16 mouse cellular contexts compared by ENCODE assay signal in genomic region chr4:148273229-148273628, GRCm38 (mm10). TPM values are rescaled to one million over a fixed set of nuclear protein-coding genes. Genes with fewer than 3 reads are reported as not detected.
A peak's percentile ranks its signal among the peaks of the same experiment; 100 is the strongest.
ATAC-seq lines count a peak whose summit lies in the region.
"Had no signal": no experiment of that assay in that cellular context is flagged by ENCODE, and none has a peak within 500 bp of the region (broad histone marks: within the 10 kb centered on the region; RNA-seq: fewer than 3 reads in every experiment).

No protein-coding gene starts in this region.

- no peak overlapping the region for H3K4me3 ChIP-seq in forebrain, embryonic 13.5 days
- H3K4me3 ChIP-seq in forebrain, embryonic 15.5 days = no peak overlapping the region
- no peak overlapping the region for H3K4me3 ChIP-seq in hindbrain, embryonic 16.5 days (ENCODE audit: low read length)
- no peak overlapping the region for H3K4me3 ChIP-seq in hindbrain, embryonic 12.5 days
- H3K4me3 ChIP-seq in midbrain, embryonic 13.5 days (replicated peaks) = no peak overlapping the region
- no peak overlapping the region for H3K4me3 ChIP-seq in neural tube, embryonic 13.5 days
- H3K4me3 ChIP-seq: embryonic facial prominence, embryonic 12.5 days; hindbrain, embryonic 10.5 days; limb, embryonic 10.5 days; limb, embryonic 15.5 days; liver, embryonic 13.5 days; stomach, embryonic 15.5 days had no signal

- no peaks in the 10 kb centered on the region for H3K9me3 ChIP-seq in forebrain, embryonic 13.5 days (replicated peaks)
- H3K9me3 ChIP-seq in forebrain, embryonic 15.5 days = no peaks in the 10 kb centered on the region
- H3K9me3 ChIP-seq in hindbrain, embryonic 16.5 days (ENCODE audit: control insufficient read depth, low read length) = no peaks in the 10 kb centered on the region
- H3K9me3 ChIP-seq in hindbrain, embryonic 12.5 days (replicated peaks) = no peaks in the 10 kb centered on the region
- 0 out of 2 replicates have a peak, but pooled peaks cover 1% of the 10 kb centered on the region for H3K9me3 ChIP-seq in midbrain, embryonic 13.5 days
- H3K9me3 ChIP-seq in neural tube, embryonic 13.5 days = no peaks in the 10 kb centered on the region
- H3K9me3 ChIP-seq: embryonic facial prominence, embryonic 12.5 days; hindbrain, embryonic 10.5 days; limb, embryonic 10.5 days; limb, embryonic 15.5 days; liver, embryonic 13.5 days; stomach, embryonic 15.5 days had no signal

- peaks cover 45% of the 10 kb centered on the region for H3K4me1 ChIP-seq in forebrain, embryonic 13.5 days
- H3K4me1 ChIP-seq in forebrain, embryonic 15.5 days = peaks cover 54% of the 10 kb centered on the region
- peaks cover 24% of the 10 kb centered on the region for H3K4me1 ChIP-seq in hindbrain, embryonic 16.5 days (ENCODE audit: control insufficient read depth, insufficient read depth, low read depth, low read length)
- H3K4me1 ChIP-seq in hindbrain, embryonic 12.5 days = peaks cover 27% of the 10 kb centered on the region
- peaks cover 58% of the 10 kb centered on the region for H3K4me1 ChIP-seq in midbrain, embryonic 13.5 days (replicated peaks)
- peaks cover 64% of the 10 kb centered on the region for H3K4me1 ChIP-seq in neural tube, embryonic 13.5 days (replicated peaks)
- H3K4me1 ChIP-seq: embryonic facial prominence, embryonic 12.5 days; liver, embryonic 13.5 days; stomach, embryonic 15.5 days had no signal

- H3K36me3 ChIP-seq in forebrain, embryonic 13.5 days (ENCODE audit: poor library complexity, severe bottlenecking) = peaks cover 21% of the 10 kb centered on the region
- H3K36me3 ChIP-seq in forebrain, embryonic 15.5 days = peaks cover 27% of the 10 kb centered on the region
- H3K36me3 ChIP-seq in hindbrain, embryonic 16.5 days (ENCODE audit: control insufficient read depth, insufficient read depth, low read length) = peaks cover 10% of the 10 kb centered on the region
- H3K36me3 ChIP-seq in hindbrain, embryonic 12.5 days = peaks cover 21% of the 10 kb centered on the region
- peaks cover 38% of the 10 kb centered on the region for H3K36me3 ChIP-seq in midbrain, embryonic 13.5 days
- H3K36me3 ChIP-seq in neural tube, embryonic 13.5 days = peaks cover 39% of the 10 kb centered on the region
- H3K36me3 ChIP-seq: embryonic facial prominence, embryonic 12.5 days; limb, embryonic 10.5 days; limb, embryonic 15.5 days; liver, embryonic 13.5 days; stomach, embryonic 15.5 days had no signal

- H3K9ac ChIP-seq in forebrain, embryonic 13.5 days = no peak overlapping the region; the same call in 1 of the 2 replicates
- no peak overlapping the region for H3K9ac ChIP-seq in forebrain, embryonic 15.5 days (replicated peaks)
- no peak overlapping the region for H3K9ac ChIP-seq in hindbrain, embryonic 16.5 days (ENCODE audit: low read depth, low read length)
- H3K9ac ChIP-seq in hindbrain, embryonic 12.5 days = no peak overlapping the region
- H3K9ac ChIP-seq in midbrain, embryonic 13.5 days (replicated peaks) = no peak overlapping the region
- H3K9ac ChIP-seq in neural tube, embryonic 13.5 days = no peak overlapping the region
- H3K9ac ChIP-seq: embryonic facial prominence, embryonic 12.5 days; limb, embryonic 15.5 days; liver, embryonic 13.5 days; stomach, embryonic 15.5 days had no signal

- H3K27me3 ChIP-seq in forebrain, embryonic 13.5 days = peaks cover 49% of the 10 kb centered on the region
- H3K27me3 ChIP-seq in forebrain, embryonic 15.5 days = peaks cover 19% of the 10 kb centered on the region
- no peaks in the 10 kb centered on the region; the same call in 1 of the 2 replicates for H3K27me3 ChIP-seq in hindbrain, embryonic 16.5 days (replicated peaks; ENCODE audit: control insufficient read depth, insufficient read depth, low read length)
- peaks cover 45% of the 10 kb centered on the region for H3K27me3 ChIP-seq in hindbrain, embryonic 12.5 days
- H3K27me3 ChIP-seq in midbrain, embryonic 13.5 days = peaks cover 28% of the 10 kb centered on the region
- H3K27me3 ChIP-seq in neural tube, embryonic 13.5 days = peaks cover 21% of the 10 kb centered on the region

- no peak overlapping the region for H3K4me2 ChIP-seq in forebrain, embryonic 13.5 days
- H3K4me2 ChIP-seq in forebrain, embryonic 15.5 days (replicated peaks) = no peak overlapping the region
- H3K4me2 ChIP-seq in hindbrain, embryonic 16.5 days (ENCODE audit: low read length) = no peak overlapping the region
- H3K4me2 ChIP-seq in hindbrain, embryonic 12.5 days (replicated peaks) = no peak overlapping the region
- H3K4me2 ChIP-seq in midbrain, embryonic 13.5 days (replicated peaks) = no peak overlapping the region
- no peak overlapping the region for H3K4me2 ChIP-seq in neural tube, embryonic 13.5 days
- H3K4me2 ChIP-seq: embryonic facial prominence, embryonic 12.5 days; limb, embryonic 15.5 days; liver, embryonic 13.5 days; stomach, embryonic 15.5 days had no signal

- no peak overlapping the region for H3K27ac ChIP-seq in forebrain, embryonic 13.5 days
- H3K27ac ChIP-seq in forebrain, embryonic 15.5 days (replicated peaks) = no peak overlapping the region
- no peak overlapping the region for H3K27ac ChIP-seq in hindbrain, embryonic 16.5 days (ENCODE audit: low read depth, low read length)
- no peak overlapping the region for H3K27ac ChIP-seq in hindbrain, embryonic 12.5 days
- peak overlapping the region; percentile 22; the same call in 1 of the 2 replicates for H3K27ac ChIP-seq in midbrain, embryonic 13.5 days
- H3K27ac ChIP-seq in neural tube, embryonic 13.5 days (replicated peaks) = no peak overlapping the region
- H3K27ac ChIP-seq: embryonic facial prominence, embryonic 12.5 days; hindbrain, embryonic 10.5 days; limb, embryonic 10.5 days; limb, embryonic 15.5 days; liver, embryonic 13.5 days; macrophage; stomach, embryonic 15.5 days had no signal

- 2% methylated on average over 2 of the region's 2 CpGs for WGBS in forebrain, embryonic 13.5 days
- WGBS in forebrain, embryonic 15.5 days = 2% methylated on average over 2 of the region's 2 CpGs
- WGBS in hindbrain, embryonic 16.5 days = 8% methylated on average over 2 of the region's 2 CpGs
- 8% methylated on average over 2 of the region's 2 CpGs for WGBS in hindbrain, embryonic 12.5 days
- WGBS in midbrain, embryonic 13.5 days = 0% methylated on average over 2 of the region's 2 CpGs
- 16% methylated on average over 2 of the region's 2 CpGs for WGBS in neural tube, embryonic 13.5 days

- ATAC-seq in forebrain, embryonic 13.5 days = peak; percentile 42; the same call in 1 of the 2 replicates
- no peak for ATAC-seq in forebrain, embryonic 15.5 days (replicated peaks)
- ATAC-seq in hindbrain, embryonic 16.5 days = 0 out of 2 replicates have a peak, but pooled peaks have one; percentile 21
- no peak for ATAC-seq in hindbrain, embryonic 12.5 days (ENCODE audit: low FRiP score)
- peak; percentile 77 for ATAC-seq in midbrain, embryonic 13.5 days
- ATAC-seq in neural tube, embryonic 13.5 days (ENCODE audit: low read depth) = 0 out of 2 replicates have a peak, but pooled peaks have one; percentile 2
- no peak for ATAC-seq in activated CD4-positive, CD25-positive, alpha-beta regulatory T cell, adult 4 months
- ATAC-seq: intestine, postnatal 0 days; lung, postnatal 0 days had no signal

RNA-seq across cellular contexts. Expression of gene Disp3, which starts 14.5 kb away (rescaled TPM):
- 6.3 and 6.5 TPM in 2 replicates for polyA plus RNA-seq in forebrain, embryonic 13.5 days (2015; fragmentation: Nextera tagmentation; extraction: Ambion mirVana)
- 11.5 and 14.4 TPM in 2 replicates for polyA plus RNA-seq in forebrain, embryonic 15.5 days (2015; fragmentation: Nextera tagmentation; extraction: Ambion mirVana)
- polyA plus RNA-seq in hindbrain, embryonic 16.5 days (2015; fragmentation: Nextera tagmentation; extraction: Ambion mirVana) = 11.6 and 13.6 TPM in 2 replicates
- polyA plus RNA-seq in hindbrain, embryonic 12.5 days (2016; fragmentation: Nextera tagmentation; extraction: Ambion mirVana) = 13.2 and 14.7 TPM in 2 replicates
- polyA plus RNA-seq in midbrain, embryonic 13.5 days (2015; fragmentation: Nextera tagmentation; extraction: Ambion mirVana) = 11.1 and 12.0 TPM in 2 replicates
- 16.1 and 19.1 TPM in 2 replicates for polyA plus RNA-seq in neural tube, embryonic 13.5 days (2015; fragmentation: Nextera tagmentation; extraction: Ambion mirVana)
- not detected for polyA plus RNA-seq in activated CD4-positive, CD25-positive, alpha-beta regulatory T cell, adult 4 months (2017; shearing (Covaris generic))
- polyA plus RNA-seq: macrophage had no signal

Comparison
In these comparisons a context has a peak if more than half of its experiments do, and no peak if none do; other contexts are left out.
1. ATAC-seq: peak in forebrain, embryonic 13.5 days (single experiment), hindbrain, embryonic 16.5 days (single experiment), midbrain, embryonic 13.5 days (single experiment) and neural tube, embryonic 13.5 days (single experiment); none in forebrain, embryonic 15.5 days (single experiment), hindbrain, embryonic 12.5 days (single experiment) and activated CD4-positive, CD25-positive, alpha-beta regulatory T cell, adult 4 months (single experiment).